Mouse (Mus musculus) embryo, embryonic 9.5 days (tissue): ENCODE measurements around the gene C2cd2l.

Experiments
- DNase-seq: peaks from one replicate; pipeline ENCODE4 v3.0.0-alpha.2; 2017; ENCODE audit errors: extremely low spot score

Gene C2cd2l

DNA sequence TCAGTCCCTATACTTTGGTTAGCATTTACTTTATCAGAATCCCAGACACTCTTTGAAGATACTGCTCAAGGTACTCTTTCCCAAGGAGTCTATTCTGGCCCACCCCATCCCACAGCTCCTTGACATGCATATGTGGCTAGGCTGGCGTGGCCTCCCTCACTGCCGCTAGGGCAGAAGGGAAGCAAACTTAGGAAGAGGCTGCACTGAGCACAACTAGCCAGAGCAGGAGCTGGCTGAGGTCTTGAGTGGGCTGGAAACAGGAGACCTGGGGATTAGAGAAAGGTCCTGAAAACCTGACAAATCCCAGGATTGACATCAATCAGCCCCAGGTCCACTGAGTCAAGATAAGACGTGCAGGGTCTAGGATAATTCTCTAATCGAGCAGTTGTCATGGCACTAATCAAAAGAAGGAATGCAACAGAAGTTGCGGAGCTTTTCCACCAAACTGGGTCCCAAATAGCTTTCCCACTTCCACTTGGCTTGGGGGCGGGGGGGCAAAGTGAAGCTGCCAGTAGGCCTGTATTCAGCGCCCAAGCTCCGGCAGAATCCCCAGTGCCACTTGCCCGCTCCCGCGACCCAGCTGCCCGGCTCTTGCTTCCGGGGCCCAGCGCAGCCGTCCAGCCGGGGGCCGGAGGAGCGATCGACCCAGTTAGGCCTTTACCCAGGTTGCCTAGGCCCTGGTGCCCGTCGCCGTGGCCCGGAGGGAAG, 52.6 kb downstream of the C2cd2l start:
- peak; percentile 25 for DNase-seq

DNA sequence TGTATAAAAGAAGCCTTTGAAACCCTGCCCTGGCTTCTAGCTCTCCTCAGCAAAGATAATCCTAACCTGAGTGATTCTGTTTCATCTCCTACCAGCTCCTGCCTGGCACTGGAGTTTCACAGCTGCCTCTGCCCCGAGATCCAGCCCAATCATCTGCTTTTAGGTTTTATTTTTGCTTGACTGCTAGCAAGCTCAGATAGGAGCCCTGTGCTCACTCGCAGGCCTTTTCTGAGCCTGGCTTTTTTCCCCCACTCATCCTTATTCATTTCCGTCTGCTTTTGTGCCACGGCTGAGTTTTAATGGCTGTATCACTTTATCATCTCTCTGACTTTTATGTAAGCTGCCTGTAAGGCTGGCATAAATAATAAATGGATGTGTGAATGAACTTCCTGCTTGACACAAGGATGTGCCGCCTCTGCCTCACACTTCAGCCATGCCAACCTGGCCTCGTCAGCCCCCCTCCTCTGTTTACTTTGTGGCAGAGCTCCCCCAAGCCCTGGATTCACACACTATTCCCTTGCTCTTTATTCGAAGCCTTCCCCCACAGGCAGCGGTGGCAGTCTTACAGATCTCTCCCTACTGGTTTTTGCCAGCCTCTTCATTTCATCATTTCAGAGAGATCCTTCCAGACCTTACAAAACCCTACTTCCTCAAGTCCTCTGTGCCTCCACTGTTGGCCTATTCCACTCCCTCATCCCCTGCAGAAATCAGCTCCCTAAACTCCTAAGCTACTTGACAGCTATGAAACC, 53.4 kb downstream of the C2cd2l start:
- no peak for DNase-seq

DNA sequence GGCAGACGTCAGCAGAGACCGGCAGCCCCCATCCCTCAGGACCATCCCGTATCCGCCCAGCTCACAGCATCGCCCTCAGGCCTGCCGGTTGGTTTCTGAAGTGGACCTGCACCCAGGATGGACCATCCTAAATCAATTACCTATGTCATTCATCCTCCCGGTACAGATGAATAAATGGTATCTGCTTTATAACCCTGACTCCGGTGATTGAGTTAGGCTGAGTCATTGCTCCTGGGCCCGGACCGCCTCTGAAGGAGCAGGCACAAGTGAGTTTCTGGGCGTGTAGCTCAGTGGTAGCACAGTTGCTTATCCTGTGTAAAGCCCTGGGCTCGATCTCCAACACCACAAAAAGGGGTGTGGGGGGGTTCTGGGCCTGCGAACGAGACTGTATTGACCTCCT, 58.7 kb downstream of the C2cd2l start:
- no peak for DNase-seq
